Mouse (Mus musculus): ENCODE measurements around the gene Zdhhc21.

DNA sequence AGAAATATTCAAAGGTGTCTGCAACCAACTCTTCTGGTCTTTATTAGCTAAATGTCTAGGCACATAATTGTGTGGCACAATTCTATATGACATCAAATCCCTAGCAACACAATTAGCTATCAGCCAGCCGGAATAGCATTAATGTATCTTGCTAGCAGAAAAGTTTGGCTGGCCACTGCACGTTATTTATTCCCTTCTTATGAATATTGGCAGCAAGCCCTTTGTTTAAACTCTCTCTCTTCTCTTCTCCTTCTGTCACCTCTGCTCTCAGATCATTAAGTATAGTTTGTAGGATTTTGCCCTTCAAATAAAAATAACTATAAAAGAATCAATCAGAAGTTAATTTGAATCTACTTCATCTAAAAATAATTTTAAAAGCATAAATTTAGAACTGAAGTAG, 32.8 kb downstream of the Zdhhc21 start:
- TF ChIP-seq CTCF (IDR thresholded peaks at IDR 0.05; ENCODE audit: control insufficient read depth, insufficient read depth, insufficient read length): no peak
- TF ChIP-seq CEBPB (IDR thresholded peaks at IDR 0.05; ENCODE audit: low read depth): no peak
- TF ChIP-seq MYOD1 (IDR thresholded peaks at IDR 0.05; ENCODE audit: control insufficient read depth, insufficient read length, low read depth): no peak
- TF ChIP-seq MAX (IDR thresholded peaks at IDR 0.05): no peak
- TF ChIP-seq FOSL1 (IDR thresholded peaks at IDR 0.05; ENCODE audit: insufficient read depth, low read length, poor library complexity, severe bottlenecking): no peak
- no peak for TF ChIP-seq USF1 (IDR thresholded peaks at IDR 0.05; ENCODE audit: low read depth)

Measured in C2C12 (cell line).